Mouse (Mus musculus): ENCODE measurements around the gene Gm7029. TPM values are rescaled to one million over a fixed set of nuclear protein-coding genes. Genes with fewer than 3 reads are reported as not detected.
A peak's percentile ranks its signal among the peaks of the same experiment; 100 is the strongest.

Gm7029 gene
- total and polyA plus RNA-seq, 3 experiments: not detected

DNA sequence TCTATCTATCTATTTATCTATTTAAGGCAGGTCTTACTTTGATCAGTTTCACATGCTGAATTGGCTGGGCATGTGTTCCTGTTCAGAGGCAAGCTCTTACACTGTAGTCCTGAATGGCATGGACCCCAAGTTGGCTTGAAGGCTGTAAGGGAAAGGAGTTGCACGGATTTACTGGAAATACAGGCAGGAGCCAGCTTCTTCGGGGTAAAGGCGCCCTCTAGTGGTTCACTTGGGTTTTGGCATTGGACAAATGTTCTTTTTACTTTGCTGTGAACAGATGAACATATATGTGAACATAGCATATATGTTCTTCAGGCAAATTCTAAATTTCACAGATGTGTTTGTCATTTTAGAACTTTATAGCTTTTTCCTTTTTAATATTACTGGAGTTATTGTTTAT lies 46.8 kb upstream of the Gm7029 start:
- H3K36me3 ChIP-seq (ENCODE audit: control insufficient read depth in 1 of 2, insufficient read depth in 2 of 2, low read length in 2 of 2): peaks cover 23 to 27% of the 10 kb centered on the region in 2 experiments
- DNase-seq (ENCODE audit: low read depth, low spot score): peak; percentile 85

DNA sequence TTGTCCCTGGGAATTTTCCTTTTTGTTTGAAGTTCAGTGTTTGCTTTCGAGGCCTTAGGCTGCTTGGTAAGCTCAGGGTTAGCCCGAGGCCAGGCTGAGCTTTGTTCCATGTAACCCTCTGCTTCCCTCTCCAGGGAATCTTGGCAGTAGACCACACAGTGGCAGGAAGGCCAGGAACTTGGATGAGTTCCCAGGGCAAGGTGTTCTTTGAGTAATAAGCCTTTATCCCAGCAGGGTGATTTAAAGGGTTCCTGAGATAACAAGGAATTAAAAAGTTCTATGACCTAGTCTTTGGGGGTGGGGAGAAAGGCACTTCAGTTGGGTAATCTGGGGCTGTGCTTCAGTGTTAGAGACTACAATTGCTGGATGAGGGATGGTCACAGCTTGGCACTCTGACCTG lies 44.7 kb upstream of the Gm7029 start:
- Histone ChIP-seq H3K36me3 (ENCODE audit: control insufficient read depth in 1 of 2, insufficient read depth in 2 of 2, low read length in 2 of 2) (peaks cover 11 to 13% of the 10 kb centered on the region in 2 experiments), H3K79me2 (ENCODE audit: control insufficient read depth, insufficient read depth, low read length, poor library complexity) (peaks cover 28% of the 10 kb centered on the region), H3K27ac (ENCODE audit: control insufficient read depth, low read depth, low read length) (no peak overlapping the region), H3K27me3 (ENCODE audit: control insufficient read depth in 1 of 2, insufficient read depth in 2 of 2, low read length in 2 of 2) (no peaks in the 10 kb centered on the region), H3K4me1 (ENCODE audit: control insufficient read depth in 1 of 2, insufficient read depth in 2 of 2, low read length in 2 of 2) (peaks cover 0 to 5% of the 10 kb centered on the region in 2 experiments; a peak in 2 of 4 replicates), H3K9ac (ENCODE audit: control insufficient read depth, low read depth, low read length, poor library complexity, severe bottlenecking) (no peak overlapping the region), H3K4me3 (ENCODE audit: control insufficient read depth in 1 of 2, insufficient read depth in 1 of 2, low read depth in 2 of 2, low read length in 2 of 2) (no peak overlapping the region), H3K9me3 (replicated peaks; ENCODE audit: insufficient read depth, low read length) (no peaks in the 10 kb centered on the region)
- TF ChIP-seq ZMIZ1 (IDR thresholded peaks at IDR 0.05; ENCODE audit: low read depth, low read length): no peak
- TF ChIP-seq RAD21 (IDR thresholded peaks at IDR 0.05; ENCODE audit: low read depth, low read length): no peak
- TF ChIP-seq ZNF384 (IDR thresholded peaks at IDR 0.05; ENCODE audit: low read depth, low read length): no peak
- no peak for TF ChIP-seq RCOR1 (IDR thresholded peaks at IDR 0.05; ENCODE audit: low read depth, low read length)
- TF ChIP-seq NELFE (IDR thresholded peaks at IDR 0.05; ENCODE audit: low read depth, low read length): no peak
- no peak for TF ChIP-seq ZKSCAN1 (IDR thresholded peaks at IDR 0.05; ENCODE audit: low read depth, low read length)
- DNase-seq (ENCODE audit: low read depth, low spot score): no peak

More for the DNA sequence above, 46.8 kb upstream of the Gm7029 start:
- Histone ChIP-seq H3K27ac (ENCODE audit: control insufficient read depth, low read depth, low read length) (no peak overlapping the region), H3K9ac (ENCODE audit: control insufficient read depth, low read depth, low read length, poor library complexity, severe bottlenecking) (no peak overlapping the region), H3K4me1 (ENCODE audit: control insufficient read depth in 1 of 2, insufficient read depth in 2 of 2, low read length in 2 of 2) (peaks cover 0 to 11% of the 10 kb centered on the region in 2 experiments; a peak in 2 of 4 replicates), H3K9me3 (replicated peaks; ENCODE audit: insufficient read depth, low read length) (no peaks in the 10 kb centered on the region), H3K4me3 (ENCODE audit: control insufficient read depth in 1 of 2, insufficient read depth in 1 of 2, low read depth in 2 of 2, low read length in 2 of 2) (no peak overlapping the region), H3K79me2 (ENCODE audit: control insufficient read depth, insufficient read depth, low read length, poor library complexity) (peaks cover 42% of the 10 kb centered on the region), H3K27me3 (ENCODE audit: control insufficient read depth in 1 of 2, insufficient read depth in 2 of 2, low read length in 2 of 2) (no peaks in the 10 kb centered on the region)
- TF ChIP-seq NELFE (IDR thresholded peaks at IDR 0.05; ENCODE audit: low read depth, low read length) (no peak), MAFK (IDR thresholded peaks at IDR 0.05; ENCODE audit: borderline replicate concordance, low read depth, low read length) (no peak), ZKSCAN1 (IDR thresholded peaks at IDR 0.05; ENCODE audit: low read depth, low read length) (no peak), POLR2A (IDR thresholded peaks at IDR 0.05; ENCODE audit: control insufficient read depth in 1 of 2, insufficient read depth in 1 of 2, low read depth in 1 of 2, low read length in 2 of 2, poor library complexity in 1 of 2) (peak in 1 of 2 experiments; percentile 14; a peak in 1 of 4 replicates), CTCF (IDR thresholded peaks at IDR 0.05 in 2 of 3, conservative IDR thresholded peaks at IDR 0.05 in 1 of 3; ENCODE audit: control insufficient read depth in 1 of 3, insufficient read depth in 1 of 3, low read depth in 2 of 3, low read length in 3 of 3, poor library complexity in 1 of 3, severe bottlenecking in 1 of 3) (peak; percentile 87 to 88 (median 87)), SMC3 (IDR thresholded peaks at IDR 0.05; ENCODE audit: low read depth, low read length) (peak; percentile 68), ZC3H11A (IDR thresholded peaks at IDR 0.05; ENCODE audit: low read depth, low read length) (peak; percentile 61), POLR2AphosphoS5 (IDR thresholded peaks at IDR 0.05; ENCODE audit: borderline replicate concordance, low read depth, low read length) (no peak), GATA1 (IDR thresholded peaks at IDR 0.05; ENCODE audit: low read depth, low read length) (0 out of 2 replicates have a peak, but pooled peaks have one; percentile 2), GABPA (IDR thresholded peaks at IDR 0.05; ENCODE audit: low read depth, low read length) (no peak), RAD21 (IDR thresholded peaks at IDR 0.05; ENCODE audit: low read depth, low read length) (peak; percentile 75), SIN3A (IDR thresholded peaks at IDR 0.05; ENCODE audit: low read length) (peak; percentile 19; the same call in 1 of the 2 replicates), HCFC1 (IDR thresholded peaks at IDR 0.05; ENCODE audit: low read depth, low read length) (0 out of 2 replicates have a peak, but pooled peaks have one; percentile 39), CHD1 (IDR thresholded peaks at IDR 0.05; ENCODE audit: low read depth, low read length) (no peak), TCF12 (IDR thresholded peaks at IDR 0.05; ENCODE audit: low read depth, low read length) (no peak)
